In the genomic region with DNA sequence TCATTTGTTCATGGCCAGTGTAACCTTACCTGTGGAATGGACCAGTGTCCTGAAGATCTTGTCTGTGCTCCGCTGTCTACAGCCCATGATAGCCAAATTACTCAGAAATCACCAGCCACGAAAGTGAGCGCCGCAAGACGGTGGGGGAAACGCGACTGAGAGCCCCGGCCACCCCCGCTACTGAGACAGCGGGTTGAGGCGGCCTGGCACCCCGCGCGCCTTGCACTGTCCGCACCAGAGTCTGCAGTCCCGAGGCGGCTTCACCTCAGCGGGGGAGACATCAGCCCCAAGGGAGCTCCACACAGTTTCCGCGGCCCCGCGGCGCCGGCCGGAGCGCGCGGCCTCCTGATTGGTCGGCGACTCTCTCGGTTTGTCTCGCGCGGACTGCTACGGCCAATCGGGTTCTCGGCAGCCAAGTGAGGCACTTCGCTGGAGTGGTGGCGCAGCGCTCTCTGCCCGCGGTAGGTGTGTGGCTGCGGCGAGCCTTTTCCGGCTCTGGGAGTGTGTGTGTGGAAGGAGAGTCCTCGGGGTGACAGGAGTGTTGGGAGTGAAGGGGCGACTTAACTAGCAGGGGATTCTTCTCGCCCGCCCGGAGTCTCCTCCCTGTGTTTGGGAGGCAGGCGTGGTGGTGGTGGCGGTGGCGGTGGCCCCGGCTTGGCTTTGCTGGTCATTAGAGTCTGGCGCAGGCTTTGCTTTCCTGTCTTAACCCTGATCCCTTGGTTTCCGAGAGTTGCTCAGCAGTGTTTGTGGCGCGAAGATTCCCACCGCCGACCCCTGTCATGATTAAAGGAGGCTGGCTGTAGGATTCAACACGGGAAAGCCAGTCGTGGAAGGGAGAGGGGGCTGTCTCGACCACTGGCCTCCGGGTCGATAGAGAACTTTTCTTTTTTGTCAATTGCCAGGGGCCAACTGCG, we compare ENCODE assay signal across 8 mouse cellular contexts. TPM values are rescaled to one million over a fixed set of nuclear protein-coding genes. Genes with fewer than 3 reads are reported as not detected.
DNase-seq lines count a peak whose midpoint lies in the region; ATAC-seq and TF ChIP-seq lines count a peak whose summit lies in the region.

TSS of gene Setdb2 (minus strand) at position 327 of the 914 bp plus-strand sequence.
TSS of gene Cab39l (plus strand) at position 415 of the 914 bp plus-strand sequence.

- peak; percentile 99 for ATAC-seq in heart, embryonic 12.5 days (ENCODE audit: insufficient number of reproducible peaks, low FRiP score)
- peak; percentile 99 for ATAC-seq in kidney, postnatal 0 days (replicated peaks; ENCODE audit: low FRiP score, low read depth)
- ATAC-seq in liver, embryonic 11.5 days (replicated peaks; ENCODE audit: low FRiP score) = peak; percentile 99
- peak; percentile 99 for ATAC-seq in stomach, embryonic 14.5 days (ENCODE audit: insufficient number of reproducible peaks, insufficient read depth, low FRiP score, low read depth)

- peak within 1 kb of the TSS; percentile 72 for H3K4me3 ChIP-seq in C2C12 (ENCODE audit: insufficient read depth, poor library complexity, severe bottlenecking)
- H3K4me3 ChIP-seq in erythroblast, embryonic 14.5 days (replicated peaks) = peak within 1 kb of the TSS; percentile 95
- H3K4me3 ChIP-seq in heart, embryonic 12.5 days = peak within 1 kb of the TSS; percentile 89
- peak within 1 kb of the TSS; percentile 86 for H3K4me3 ChIP-seq in kidney, postnatal 0 days (replicated peaks; ENCODE audit: low read depth, low read length)
- H3K4me3 ChIP-seq in liver, embryonic 11.5 days (ENCODE audit: low read depth, low read length) = peak within 1 kb of the TSS; percentile 89
- H3K4me3 ChIP-seq in stomach, embryonic 14.5 days (ENCODE audit: low read depth, low read length) = peak within 1 kb of the TSS; percentile 63

- under 1% methylated on average over 66 of the region's 66 CpGs for WGBS in heart, embryonic 12.5 days
- 0% methylated on average over 66 of the region's 66 CpGs for WGBS in kidney, postnatal 0 days
- under 1% methylated on average over 65 of the region's 66 CpGs for WGBS in liver, embryonic 11.5 days
- WGBS in stomach, embryonic 14.5 days = under 1% methylated on average over 63 of the region's 66 CpGs

- H3K9me3 ChIP-seq in erythroblast, embryonic 14.5 days (ENCODE audit: control insufficient read depth, low read length) = no peaks in the 10 kb centered on the region
- no peaks in the 10 kb centered on the region for H3K9me3 ChIP-seq in heart, embryonic 12.5 days (replicated peaks)
- no peaks in the 10 kb centered on the region for H3K9me3 ChIP-seq in kidney, postnatal 0 days (replicated peaks; ENCODE audit: low read length)
- no peaks in the 10 kb centered on the region for H3K9me3 ChIP-seq in liver, embryonic 11.5 days (ENCODE audit: control insufficient read depth, low read length)
- no peaks in the 10 kb centered on the region for H3K9me3 ChIP-seq in stomach, embryonic 14.5 days (ENCODE audit: control insufficient read depth, low read depth, low read length)

- peak within 1 kb of the TSS; percentile 86 for H3K9ac ChIP-seq in heart, embryonic 12.5 days
- H3K9ac ChIP-seq in kidney, postnatal 0 days (ENCODE audit: low read depth, low read length) = peak within 1 kb of the TSS; percentile 89
- H3K9ac ChIP-seq in liver, embryonic 11.5 days (ENCODE audit: low read depth, low read length) = peak within 1 kb of the TSS; percentile 92
- peak within 1 kb of the TSS; percentile 62 for H3K9ac ChIP-seq in stomach, embryonic 14.5 days (replicated peaks; ENCODE audit: low read depth, low read length)

- H3K4me1 ChIP-seq in erythroblast, embryonic 14.5 days (ENCODE audit: control insufficient read depth) = peaks cover 20% of the 10 kb centered on the region
- peaks cover 3% of the 10 kb centered on the region; the same call in 1 of the 2 replicates for H3K4me1 ChIP-seq in heart, embryonic 12.5 days (replicated peaks)
- H3K4me1 ChIP-seq in kidney, postnatal 0 days (replicated peaks; ENCODE audit: insufficient read depth, low read length) = peaks cover 6% of the 10 kb centered on the region; the same call in 1 of the 2 replicates
- peaks cover 7% of the 10 kb centered on the region for H3K4me1 ChIP-seq in liver, embryonic 11.5 days (replicated peaks; ENCODE audit: control insufficient read depth, insufficient read depth, low read length)
- no peaks in the 10 kb centered on the region for H3K4me1 ChIP-seq in stomach, embryonic 14.5 days (ENCODE audit: control insufficient read depth, insufficient read depth, low read length)

- TF ChIP-seq POLR2A in brain, embryonic 14.5 days (IDR thresholded peaks at IDR 0.05; ENCODE audit: borderline replicate concordance, extremely low read depth, insufficient read depth, insufficient read length, poor library complexity, severe bottlenecking) = peak; percentile 72; the same call in 1 of the 2 replicates

- DNase-seq in brain, embryonic 14.5 days (ENCODE audit: low read depth) = peak; percentile 97
- peak; percentile 96 for DNase-seq in kidney, postnatal 0 days (ENCODE audit: low spot score)
- DNase-seq in liver, embryonic 11.5 days (ENCODE audit: low spot score) = peak; percentile 94
- DNase-seq in naive thymus-derived CD4-positive, alpha-beta T cell, adult 2 months (ENCODE audit: low read depth) = peak; percentile 95

- H3K79me3 ChIP-seq in C2C12 (ENCODE audit: low read depth) = peaks cover 26% of the 10 kb centered on the region

- H3ac ChIP-seq in C2C12 (ENCODE audit: control insufficient read depth, insufficient read length, low read depth) = peak within 1 kb of the TSS; percentile 79

- TF ChIP-seq CTCF in C2C12 (IDR thresholded peaks at IDR 0.05; ENCODE audit: control insufficient read depth, insufficient read depth, insufficient read length) = no peak
- TF ChIP-seq CTCF in brain, embryonic 14.5 days (IDR thresholded peaks at IDR 0.05; ENCODE audit: borderline replicate concordance, extremely low read depth, insufficient read depth, insufficient read length) = no peak
- TF ChIP-seq CTCF in kidney, postnatal 0 days (IDR thresholded peaks at IDR 0.05; ENCODE audit: low read depth) = peak; percentile 38; the same call in 1 of the 2 replicates

- no peaks in the 10 kb centered on the region for H3K27me3 ChIP-seq in C2C12 (ENCODE audit: control insufficient read depth, insufficient read depth, insufficient read length)
- H3K27me3 ChIP-seq in erythroblast, embryonic 14.5 days (ENCODE audit: control insufficient read depth) = no peaks in the 10 kb centered on the region
- H3K27me3 ChIP-seq in heart, embryonic 12.5 days (replicated peaks) = no peaks in the 10 kb centered on the region
- H3K27me3 ChIP-seq in kidney, postnatal 0 days (ENCODE audit: insufficient read depth, low read length) = no peaks in the 10 kb centered on the region
- no peaks in the 10 kb centered on the region for H3K27me3 ChIP-seq in liver, embryonic 11.5 days (replicated peaks; ENCODE audit: control insufficient read depth, insufficient read depth, low read length)
- no peaks in the 10 kb centered on the region for H3K27me3 ChIP-seq in stomach, embryonic 14.5 days (ENCODE audit: control insufficient read depth, insufficient read depth, low read length)

- peak within 1 kb of the TSS; percentile 91 for H3K27ac ChIP-seq in heart, embryonic 12.5 days (ENCODE audit: poor library complexity, severe bottlenecking)
- peak within 1 kb of the TSS; percentile 81 for H3K27ac ChIP-seq in kidney, postnatal 0 days
- peak within 1 kb of the TSS; percentile 93 for H3K27ac ChIP-seq in liver, embryonic 11.5 days (ENCODE audit: low read depth, low read length)
- H3K27ac ChIP-seq in stomach, embryonic 14.5 days (ENCODE audit: low read length) = peak within 1 kb of the TSS; percentile 66; the same call in 1 of the 2 replicates

- H3K36me3 ChIP-seq in C2C12 (ENCODE audit: control insufficient read depth, insufficient read depth) = peaks cover 10% of the 10 kb centered on the region
- peaks cover 11% of the 10 kb centered on the region for H3K36me3 ChIP-seq in erythroblast, embryonic 14.5 days (ENCODE audit: control insufficient read depth)
- no peaks in the 10 kb centered on the region for H3K36me3 ChIP-seq in heart, embryonic 12.5 days
- H3K36me3 ChIP-seq in kidney, postnatal 0 days (ENCODE audit: insufficient read depth, low read length) = no peaks in the 10 kb centered on the region
- H3K36me3 ChIP-seq in liver, embryonic 11.5 days (ENCODE audit: control insufficient read depth, insufficient read depth, low read length) = no peaks in the 10 kb centered on the region; the same call in 1 of the 2 replicates
- no peaks in the 10 kb centered on the region for H3K36me3 ChIP-seq in stomach, embryonic 14.5 days (ENCODE audit: control insufficient read depth, insufficient read depth, low read length)

- peak within 1 kb of the TSS; percentile 87 for H3K4me2 ChIP-seq in heart, embryonic 12.5 days
- peak within 1 kb of the TSS; percentile 85 for H3K4me2 ChIP-seq in kidney, postnatal 0 days (ENCODE audit: low read length)
- H3K4me2 ChIP-seq in liver, embryonic 11.5 days = peak within 1 kb of the TSS; percentile 73
- H3K4me2 ChIP-seq in stomach, embryonic 14.5 days (replicated peaks; ENCODE audit: low read depth, low read length) = peak within 1 kb of the TSS; percentile 66

- peaks cover 43% of the 10 kb centered on the region for H3K79me2 ChIP-seq in C2C12 (ENCODE audit: control insufficient read depth, insufficient read depth)

TF ChIP-seq in C2C12, 6 proteins besides CTCF, POLR2A, EP300 and RAD21:
- no peak for TF ChIP-seq MAX (IDR thresholded peaks at IDR 0.05)

RNA-seq across cellular contexts. Expression of gene Setdb2, which starts in this region (rescaled TPM):
- 2.9 TPM for polyA plus RNA-seq in C2C12 (2012; fragmentation: generic; extraction: Trizol)
- 5.1 and 5.4 TPM in 2 replicates for polyA plus RNA-seq in brain, embryonic 14.5 days (2012; rRNA removed)
- 0.06 and 0.29 TPM in 2 replicates for polyA plus RNA-seq in erythroblast, embryonic 14.5 days (2012)
- 7.4 and 9.0 TPM in 2 replicates for polyA plus RNA-seq in heart, embryonic 12.5 days (2016; fragmentation: Nextera tagmentation; extraction: Ambion mirVana)
- 7.9 and 8.4 TPM in 2 replicates for polyA plus RNA-seq in kidney, postnatal 0 days (2015; fragmentation: Nextera tagmentation; extraction: Ambion mirVana)
- polyA plus RNA-seq in liver, embryonic 11.5 days (2014; fragmentation: Nextera tagmentation; extraction: Ambion mirVana) = 13.0 and 13.4 TPM in 2 replicates
- polyA plus RNA-seq in stomach, embryonic 14.5 days (2014; fragmentation: Nextera tagmentation; extraction: Ambion mirVana) = 10.0 and 10.5 TPM in 2 replicates

RNA-seq across cellular contexts. Expression of gene Cab39l, which starts in this region (rescaled TPM):
- polyA plus RNA-seq in C2C12 (2012; fragmentation: generic; extraction: Trizol) = 10.9 TPM
- 7.8 and 12.4 TPM in 2 replicates for polyA plus RNA-seq in brain, embryonic 14.5 days (2012; rRNA removed)
- 0.31 and 0.38 TPM in 2 replicates for polyA plus RNA-seq in erythroblast, embryonic 14.5 days (2012)
- polyA plus RNA-seq in heart, embryonic 12.5 days (2016; fragmentation: Nextera tagmentation; extraction: Ambion mirVana) = 28.6 and 28.7 TPM in 2 replicates
- 57.2 and 60.7 TPM in 2 replicates for polyA plus RNA-seq in kidney, postnatal 0 days (2015; fragmentation: Nextera tagmentation; extraction: Ambion mirVana)
- 47.4 and 54.5 TPM in 2 replicates for polyA plus RNA-seq in liver, embryonic 11.5 days (2014; fragmentation: Nextera tagmentation; extraction: Ambion mirVana)
- polyA plus RNA-seq in stomach, embryonic 14.5 days (2014; fragmentation: Nextera tagmentation; extraction: Ambion mirVana) = 43.2 and 49.3 TPM in 2 replicates

Comparison
In these comparisons a context has a peak if more than half of its experiments do, and no peak if none do; other contexts are left out.
1. Peak in every context shown above with its lines: DNase-seq, ATAC-seq, H3K4me3 ChIP-seq and H3K27ac ChIP-seq.